Mouse (Mus musculus) adrenal gland, postnatal 14 days (tissue): ENCODE measurements around the gene Mbtps2. TPM values are rescaled to one million over a fixed set of nuclear protein-coding genes. Genes with fewer than 3 reads are reported as not detected.

Source experiments
- DNase-seq: peaks from one replicate; pipeline ENCODE4 v3.0.0; 2021; ENCODE audit warnings: mixed read lengths
- total RNA-seq: library from RNA; stranded (reverse); gene quantifications from 2 replicates; pipeline ENCODE4 v1.2.3, GENCODE M21; 2021

Mbtps2 gene
- total RNA-seq, 1 experiment from 2014 or later, result 22.2 TPM

DNA sequence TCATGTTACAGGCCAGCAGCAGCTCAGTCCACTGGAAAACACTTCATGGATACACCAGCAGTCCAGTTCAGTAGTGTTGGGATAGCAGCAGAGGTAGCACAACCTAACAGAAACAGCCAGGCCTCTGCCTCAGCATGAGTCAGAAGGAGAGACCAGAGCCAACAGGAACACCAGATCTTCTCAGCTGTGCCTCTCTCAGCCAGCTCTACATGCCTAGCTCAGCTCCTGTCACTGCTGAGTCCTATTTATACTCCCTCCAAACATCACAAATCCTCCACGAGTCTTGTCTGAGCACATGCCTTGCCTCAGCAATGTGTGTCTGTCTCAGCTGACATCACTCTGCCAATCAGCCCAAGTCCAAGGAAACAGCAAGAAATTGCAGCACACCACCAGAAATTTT lies 94.0 kb downstream of the Mbtps2 start:
- DNase-seq, result no peak

DNA sequence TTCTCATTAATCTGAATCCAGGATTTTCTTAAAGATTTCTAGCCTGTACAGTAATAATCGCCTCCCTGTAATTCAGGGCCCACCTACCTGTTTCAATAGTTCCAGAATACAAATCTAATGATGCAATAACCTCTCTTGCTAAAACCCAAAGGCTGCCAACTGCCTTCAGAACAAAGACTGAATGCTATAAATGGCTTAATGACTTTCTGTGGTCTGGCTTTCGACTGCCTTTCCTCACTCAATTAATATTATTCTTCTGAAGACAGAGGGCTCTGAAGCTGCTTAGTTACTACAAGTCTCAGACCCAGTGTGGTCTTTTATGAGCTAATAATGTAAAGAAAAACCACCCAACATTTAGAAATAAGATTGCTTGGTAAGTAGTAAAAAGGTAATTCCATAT lies 96.6 kb downstream of the Mbtps2 start:
- DNase-seq, result no peak

DNA sequence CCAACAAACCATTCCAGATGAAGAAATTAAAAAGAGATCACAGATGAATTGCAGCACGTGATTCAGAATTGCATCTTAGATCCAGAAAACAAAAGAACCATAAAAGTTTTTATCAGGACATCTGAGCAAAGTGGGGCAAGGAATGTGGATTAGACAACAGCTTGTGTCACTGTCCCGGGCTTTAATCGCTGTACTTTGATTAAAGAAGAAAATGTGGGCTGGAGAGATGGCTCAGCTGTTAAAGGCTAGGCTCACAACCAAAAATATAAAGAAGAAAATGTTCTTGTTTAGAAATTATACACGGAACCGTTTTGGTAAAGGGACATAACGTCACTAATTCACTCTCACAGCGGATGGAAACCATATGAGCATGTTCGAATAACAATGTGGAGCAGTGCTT lies 98.5 kb downstream of the Mbtps2 start:
- DNase-seq, result no peak

DNA sequence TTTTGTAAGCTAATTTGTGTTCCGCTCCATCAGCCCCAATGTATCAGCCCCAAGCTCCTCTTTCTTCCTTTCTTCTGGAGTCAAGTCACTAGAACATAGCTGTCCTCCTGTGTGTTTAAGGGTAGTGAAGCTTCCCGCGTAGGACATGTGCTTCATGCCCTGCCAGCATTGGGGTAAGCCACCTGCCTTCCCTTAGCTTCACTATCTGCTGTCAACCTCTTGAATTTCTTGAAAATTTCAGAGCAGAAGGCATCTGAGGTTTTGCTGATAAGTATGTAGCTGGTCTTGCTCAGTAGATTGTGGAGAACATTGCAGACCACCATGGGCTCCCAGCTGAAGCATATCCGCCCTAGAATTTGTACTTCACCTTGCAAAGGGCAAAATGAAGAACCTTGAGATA lies 105.4 kb downstream of the Mbtps2 start:
- DNase-seq, result no peak

DNA sequence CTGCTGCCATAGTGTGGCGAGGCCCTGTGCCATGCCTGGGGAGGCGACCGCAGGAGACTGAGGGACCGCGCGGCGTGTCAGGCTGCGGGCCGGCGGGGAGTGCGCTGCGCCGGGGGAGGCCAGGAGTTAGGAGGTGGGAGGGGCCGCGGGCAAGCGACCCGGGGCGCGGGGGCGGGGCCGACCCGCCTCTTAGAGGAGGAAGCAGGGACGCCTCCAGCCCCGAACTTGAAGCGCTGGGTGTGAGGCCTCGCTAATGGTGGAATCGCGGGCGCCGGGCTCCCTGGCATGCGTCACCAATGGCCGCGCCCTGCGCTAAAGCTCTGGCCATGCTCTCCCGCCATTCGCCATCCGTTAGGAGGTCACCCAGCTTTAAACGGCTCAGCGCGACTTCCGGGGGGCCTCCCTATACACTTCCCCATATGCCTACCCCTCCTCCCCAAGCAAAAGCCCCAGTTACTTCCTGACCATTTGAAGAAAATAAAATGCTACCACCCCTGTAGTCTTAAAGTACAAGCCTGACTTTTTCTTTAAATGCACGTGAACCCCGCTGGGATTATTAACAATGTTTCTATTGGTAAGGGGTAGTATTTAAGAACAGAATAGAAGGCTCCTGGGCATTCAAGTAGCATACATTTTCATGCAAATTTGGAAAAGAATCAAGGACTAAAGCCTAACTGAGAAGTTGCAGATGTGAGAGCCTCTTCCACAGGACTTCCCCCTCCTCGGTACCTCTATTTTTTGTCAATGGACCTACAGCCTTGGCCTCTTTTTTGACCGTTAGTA lies 106.4 kb downstream of the Mbtps2 start, which contains the start of gene Sms:
Gene Sms (minus strand): TSS at position 344 of the 783 bp plus-strand sequence.
- DNase-seq, result peak; percentile 77

DNA sequence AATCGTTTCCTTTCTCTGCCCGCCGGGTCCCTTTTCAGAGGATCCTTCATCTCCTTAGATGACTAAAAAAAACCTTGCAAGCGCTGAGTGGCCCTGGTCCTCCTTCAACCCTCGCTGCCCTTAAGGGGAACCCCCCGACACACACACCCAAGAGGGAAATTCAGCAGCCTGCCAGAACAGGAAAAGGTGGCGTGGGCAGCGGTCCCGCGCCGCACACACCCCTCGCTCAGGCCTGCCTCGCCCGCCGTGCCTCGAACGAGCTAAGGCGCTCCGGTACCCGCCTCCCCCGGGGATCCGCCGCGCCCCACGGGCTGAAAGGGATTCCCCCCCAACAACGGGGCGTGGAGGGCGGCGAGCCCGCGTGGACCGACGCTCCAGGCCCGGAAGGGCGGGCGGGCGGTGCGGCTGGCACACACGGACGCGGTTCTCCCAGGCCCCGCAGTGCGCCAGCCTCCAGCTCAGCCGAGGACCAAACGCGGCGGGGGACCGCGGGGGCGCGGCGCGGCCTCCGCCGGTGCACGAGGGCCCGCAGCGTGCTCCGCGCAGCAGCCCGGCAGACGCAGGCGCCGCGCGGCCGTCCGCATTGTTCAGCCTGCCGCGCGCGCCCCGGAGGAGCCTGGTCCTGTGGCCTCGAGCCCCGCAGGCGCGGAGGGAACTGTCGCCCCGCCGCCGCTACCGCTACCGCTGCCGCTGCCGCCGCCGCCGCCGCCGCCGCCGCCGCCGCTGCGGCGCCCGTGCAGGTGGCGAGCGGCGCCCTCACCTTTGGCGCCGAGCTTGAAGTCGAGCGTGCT lies 107.2 kb downstream of the Mbtps2 start:
- DNase-seq, result peak; percentile 31

DNA sequence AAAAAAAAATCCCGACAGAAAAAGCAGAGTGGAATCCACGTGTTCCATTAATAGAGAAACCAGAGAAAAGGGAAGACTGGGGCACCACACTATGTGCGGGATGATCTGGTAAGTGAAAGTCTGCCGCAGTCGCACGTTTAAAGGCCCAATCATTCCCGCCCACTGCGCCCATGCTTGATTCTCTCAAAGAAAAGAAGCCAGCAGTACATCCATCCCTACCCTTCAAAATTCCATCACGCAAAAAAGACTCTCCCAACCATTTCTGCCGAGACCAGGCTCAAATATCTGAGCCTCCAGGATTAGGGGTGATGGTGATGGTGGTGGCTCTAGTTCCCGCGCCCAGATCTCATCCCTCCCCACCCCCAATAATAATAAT lies 107.8 kb downstream of the Mbtps2 start:
- no peak for DNase-seq

DNA sequence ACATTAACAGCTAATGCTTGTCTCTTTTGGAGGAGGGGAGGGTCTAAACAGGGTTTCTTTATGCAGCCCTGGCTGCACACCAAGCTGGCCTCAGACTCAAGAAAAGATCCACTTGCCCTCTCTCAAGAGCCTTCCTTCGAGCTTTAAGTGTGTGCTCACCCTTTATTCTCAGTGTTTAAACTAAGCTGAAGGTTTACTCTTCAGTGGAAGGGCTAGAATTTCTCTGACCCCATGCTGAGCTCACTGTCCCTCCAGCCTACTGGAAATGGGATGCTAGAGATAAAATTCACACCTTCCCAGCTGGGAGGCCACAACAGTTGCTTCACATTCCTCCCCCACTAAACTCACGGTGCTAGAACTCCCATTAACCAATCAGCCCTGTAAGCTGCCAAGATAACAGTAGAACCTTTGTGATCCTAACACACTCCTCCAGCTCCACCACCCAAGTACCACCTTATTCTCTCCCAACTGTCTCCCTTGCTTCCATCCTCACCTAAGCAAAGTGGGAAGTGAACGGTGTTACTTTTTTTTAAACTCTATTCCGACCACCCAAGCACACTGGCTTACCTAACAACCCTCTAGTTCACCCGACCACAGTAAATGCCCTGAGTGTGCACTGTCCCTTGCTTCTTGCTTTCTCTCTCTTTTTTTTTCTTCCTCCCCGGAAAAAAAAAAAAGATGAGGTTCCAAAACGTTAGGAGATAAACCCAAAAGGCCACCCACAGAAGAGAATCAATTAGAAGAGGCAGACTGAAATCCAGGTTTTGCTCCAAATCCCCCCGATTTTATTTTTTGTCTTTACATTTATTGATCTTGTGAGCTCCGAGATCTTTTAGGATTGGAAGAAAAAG lies 108.4 kb downstream of the Mbtps2 start:
- no peak for DNase-seq

DNA sequence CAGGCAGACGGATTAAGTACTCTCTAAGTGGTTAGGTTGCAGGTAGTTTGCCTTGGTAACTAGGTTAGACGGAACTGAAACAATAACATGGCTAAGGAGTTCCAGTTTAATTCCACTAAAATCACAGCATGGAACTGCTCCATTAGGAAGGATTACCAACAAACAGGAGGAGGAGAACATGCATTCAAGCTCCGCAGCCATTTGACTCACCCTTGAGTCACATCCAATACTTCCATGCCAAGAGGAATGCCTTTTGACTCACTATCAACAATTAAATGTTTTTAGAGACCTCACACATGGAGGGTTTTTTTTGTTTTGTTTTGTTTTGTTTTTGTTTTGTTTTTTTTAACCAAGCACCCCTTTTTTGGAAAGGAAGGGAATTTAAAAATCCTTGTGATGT lies 109.7 kb downstream of the Mbtps2 start:
- no peak for DNase-seq

DNA sequence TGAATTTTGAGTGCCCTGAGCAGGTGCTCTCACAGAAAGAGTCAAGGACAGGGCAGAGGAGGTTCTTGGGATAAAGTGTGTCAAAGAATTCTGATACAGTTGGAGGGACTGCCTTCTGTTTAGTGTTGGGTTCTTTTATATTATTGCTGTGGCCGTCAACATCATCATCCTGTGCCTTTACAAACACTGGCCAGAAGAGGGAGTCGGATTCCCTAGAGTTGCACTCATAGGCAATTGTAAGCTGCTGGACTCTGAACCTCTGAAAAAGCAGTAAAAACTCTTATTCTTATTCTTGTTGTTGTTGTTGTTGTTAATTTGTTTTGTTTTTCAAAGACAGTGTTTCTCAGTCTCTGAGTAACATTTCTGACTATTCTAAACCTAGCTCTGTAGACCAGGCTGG lies 111.8 kb downstream of the Mbtps2 start:
- DNase-seq, result peak; percentile 43

Other genes starting within 250 kb of the Mbtps2 start
- gene Phex, start 183.4 kb downstream of the Mbtps2 start, total RNA-seq, result 0.07 and 0.15 TPM in 2 replicates
- 14.7 and 21.9 TPM in 2 replicates for gene Sms, start 106.4 kb downstream of the Mbtps2 start, total RNA-seq
- gene Yy2, start 29.7 kb downstream of the Mbtps2 start, total RNA-seq, result 0.11 and 1.3 TPM in 2 replicates
- 17.2 TPM in 2 replicates for gene Smpx, start 100.2 kb upstream of the Mbtps2 start, total RNA-seq
- not detected in 2 replicates for gene Klhl34, start 219.7 kb upstream of the Mbtps2 start, total RNA-seq